Mouse (Mus musculus) CH12.LX (cell line): ENCODE results near the gene Ube2o. TPM values are rescaled to one million over a fixed set of nuclear protein-coding genes. Genes with fewer than 3 reads are reported as not detected.

Source experiments
- DNase-seq: peaks from one replicate; pipeline ENCODE4 v3.0.0-alpha.2; 2013; ENCODE audit errors: extremely low read depth
- H3K27ac ChIP-seq: 2 replicates; pipeline ENCODE4 v1.5.1; 2012; ENCODE audit warnings: low read depth, mild to moderate bottlenecking, control low read depth, moderate library complexity; ENCODE audit not compliant: insufficient read depth
- H3K27me3 ChIP-seq: replicated peaks from 2 replicates; pipeline ENCODE3; 2012; ENCODE audit warnings: inconsistent platforms
- H3K36me3 ChIP-seq, 2 experiments: replicated peaks in 1 of 2; 2 replicates each; pipeline versions ENCODE3 to v1.6.1; 2012; ENCODE audit warnings: inconsistent platforms in 1 of 2, low read length in 1 of 2, mild to moderate bottlenecking in 1 of 2, mixed read lengths in 1 of 2, moderate library complexity in 1 of 2; ENCODE audit not compliant: control insufficient read depth in 1 of 2, insufficient read depth in 1 of 2
- H3K4me1 ChIP-seq, 2 experiments: 2 replicates each; pipeline ENCODE4 v1.6.1; 2012; ENCODE audit warnings: inconsistent platforms in 1 of 2, moderate library complexity in 1 of 2; ENCODE audit not compliant: insufficient read depth in 2 of 2, control insufficient read depth in 1 of 2
- H3K4me2 ChIP-seq: 2 replicates; pipeline ENCODE4 v1.6.1; 2012; ENCODE audit warnings: low read depth, mild to moderate bottlenecking, control low read depth; ENCODE audit not compliant: poor library complexity, insufficient read depth, severe bottlenecking
- H3K4me3 ChIP-seq, 3 experiments: fragments of 150-350 bp in 1 of 3; sonication (generic) in 1 of 3; replicated peaks in 1 of 3; 2 replicates each; pipeline versions ENCODE3 to v1.5.1; 2011 to 2012; ENCODE audit warnings: low read depth in 2 of 3, low read length in 2 of 3, mild to moderate bottlenecking in 2 of 3, moderate library complexity in 2 of 3, control low read depth in 1 of 3, improper control_type of control experiment in 1 of 3, inconsistent platforms in 1 of 3, mixed read lengths in 1 of 3; ENCODE audit not compliant: poor library complexity in 1 of 3
- H3K79me2 ChIP-seq: replicated peaks from 2 replicates; pipeline ENCODE4 v1.6.1; 2012; ENCODE audit warnings: mild to moderate bottlenecking, moderate library complexity; ENCODE audit not compliant: control insufficient read depth, poor library complexity, insufficient read depth, severe bottlenecking; ENCODE audit errors: extremely low read depth
- H3K9ac ChIP-seq: 2 replicates; pipeline ENCODE4 v1.6.1; 2012; ENCODE audit warnings: low read depth, mild to moderate bottlenecking, control low read depth, moderate library complexity; ENCODE audit not compliant: insufficient read depth
- H3K9me3 ChIP-seq: replicated peaks from 2 replicates; pipeline ENCODE3; 2012; ENCODE audit warnings: low read length, inconsistent platforms, mixed read lengths
- CHD2 ChIP-seq: IDR thresholded peaks from 2 replicates; pipeline ENCODE4 v1.6.1; 2011; ENCODE audit warnings: low read length, improper control_type of control experiment
- CTCF ChIP-seq, 2 experiments: IDR thresholded peaks in 1 of 2; conservative IDR thresholded peaks in 1 of 2; 2 replicates each; pipeline ENCODE4 v1.5.1; 2011 to 2012; ENCODE audit warnings: low read depth in 2 of 2, low read length in 2 of 2, improper control_type of control experiment in 1 of 2, inconsistent platforms in 1 of 2, mild to moderate bottlenecking in 1 of 2, moderate library complexity in 1 of 2
- E2F4 ChIP-seq: IDR thresholded peaks from 2 replicates; pipeline ENCODE4 v1.6.1; 2011; ENCODE audit warnings: low read depth, low read length, improper control_type of control experiment; ENCODE audit not compliant: insufficient replicate concordance
- EP300 ChIP-seq: IDR thresholded peaks from 2 replicates; pipeline ENCODE4 v1.6.1; 2011; ENCODE audit warnings: low read length, improper control_type of control experiment
- IRF4 ChIP-seq: IDR thresholded peaks from 2 replicates; pipeline ENCODE4 v1.6.1; 2014; ENCODE audit warnings: low read depth, mild to moderate bottlenecking, inconsistent platforms, low read length, improper control_type of control experiment
- MAX ChIP-seq: IDR thresholded peaks from 2 replicates; pipeline ENCODE4 v1.6.1; 2011; ENCODE audit warnings: low read length, improper control_type of control experiment
- MAZ ChIP-seq: IDR thresholded peaks from 2 replicates; pipeline ENCODE4 v1.6.1; 2012; ENCODE audit warnings: low read depth, mild to moderate bottlenecking, inconsistent platforms, low read length, improper control_type of control experiment, moderate library complexity
- PAX5 ChIP-seq: IDR thresholded peaks from 2 replicates; pipeline ENCODE4 v1.6.1; 2012; ENCODE audit warnings: low read length, inconsistent platforms, mixed read lengths
- POLR2AphosphoS2 ChIP-seq: IDR thresholded peaks from 2 replicates; pipeline ENCODE4 v1.6.1; 2011; ENCODE audit warnings: low read depth, low read length, improper control_type of control experiment
- SIN3A ChIP-seq: IDR thresholded peaks from 2 replicates; pipeline ENCODE4 v1.6.1; 2012; ENCODE audit warnings: low read length, improper control_type of control experiment, inconsistent platforms
- SMC3 ChIP-seq: IDR thresholded peaks from 2 replicates; pipeline ENCODE4 v1.6.1; 2011; ENCODE audit warnings: low read depth, low read length, improper control_type of control experiment
- TBP ChIP-seq: conservative IDR thresholded peaks from 2 replicates; pipeline ENCODE4 v1.6.1; 2011; ENCODE audit warnings: low read depth, low read length, improper control_type of control experiment
- UBTF ChIP-seq: IDR thresholded peaks from 2 replicates; pipeline ENCODE4 v1.6.1; 2012; ENCODE audit warnings: low read depth, mild to moderate bottlenecking, inconsistent platforms, low read length, improper control_type of control experiment, moderate library complexity
- USF1 ChIP-seq: IDR thresholded peaks from 2 replicates; pipeline ENCODE4 v1.6.1; 2014; ENCODE audit warnings: low read depth, mild to moderate bottlenecking, inconsistent platforms, low read length, improper control_type of control experiment
- ZC3H11A ChIP-seq: IDR thresholded peaks from 2 replicates; pipeline ENCODE4 v1.6.1; 2012; ENCODE audit warnings: low read depth, mild to moderate bottlenecking, inconsistent platforms, low read length, improper control_type of control experiment
- ZKSCAN1 ChIP-seq: IDR thresholded peaks from 2 replicates; pipeline ENCODE4 v1.6.1; 2012; ENCODE audit warnings: low read depth, inconsistent platforms, low read length, improper control_type of control experiment, borderline replicate concordance
- ZMIZ1 ChIP-seq: IDR thresholded peaks from 2 replicates; pipeline ENCODE4 v1.6.1; 2012; ENCODE audit warnings: low read depth, mild to moderate bottlenecking, inconsistent platforms, low read length, improper control_type of control experiment
- ZNF384 ChIP-seq: IDR thresholded peaks from 2 replicates; pipeline ENCODE4 v1.6.1; 2012; ENCODE audit warnings: low read depth, low read length, improper control_type of control experiment, inconsistent platforms
- dilution Hi-C: fragments of 300-500 bp; cut with MboI; formaldehyde crosslinking; loops from 2 replicates; pipeline ENCODE4 v1.14.3; 2020; ENCODE audit warnings: low sequenced_read_pairs; ENCODE audit not compliant: extremely low pct_unique_long_range_greater_than_20kb, extremely low pct_ligation_motif_present
- in situ Hi-C: fragments of 300-500 bp; cut with MboI; formaldehyde crosslinking; loops from 3 replicates; pipeline ENCODE4 v1.14.3; 2019; ENCODE audit warnings: low sequenced_read_pairs, low pct_ligation_motif_present, low pct_unique_long_range_greater_than_20kb, mixed read lengths
- polyA plus RNA-seq: library from polyadenylated mRNA; unstranded; fragments of >175 nt; gene quantifications from 2 replicates; pipeline ENCODE4 v1.2.1, GENCODE M21; 2012; ENCODE audit warnings: low read depth; ENCODE audit not compliant: insufficient read length
- total RNA-seq, 2 experiments: library from RNA; depleted of rRNA; stranded (reverse); fragments of 300-350 nt in 1 of 2; fragments of >200 nt in 1 of 2; gene quantifications; 2 replicates each; pipeline ENCODE4 v1.2.3; 2012 to 2014

The Ube2o gene
- total and polyA plus RNA-seq, 3 experiments = 12.7 to 61.7 (median 42.8) TPM

DNA sequence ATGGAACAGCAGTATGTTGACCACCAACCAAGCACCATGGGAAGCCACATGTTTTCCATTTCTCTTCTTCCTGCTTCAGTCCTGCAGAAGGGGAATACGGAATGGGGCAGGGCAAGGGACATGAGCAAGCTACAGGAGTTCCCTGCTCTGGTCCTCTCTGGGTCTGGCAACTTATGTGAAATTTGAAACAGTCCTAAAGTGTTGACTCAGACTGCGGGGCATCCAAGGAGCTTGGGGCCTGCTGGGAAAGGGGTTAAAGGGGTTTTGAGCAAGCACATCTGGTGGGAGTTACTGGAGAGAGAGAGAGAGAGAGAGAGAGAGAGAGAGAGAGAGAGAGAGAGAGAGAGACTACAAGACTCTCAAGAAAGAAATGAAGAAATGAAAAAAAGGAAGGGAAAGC is 72.6 kb downstream of the Ube2o start:
- dilution Hi-C loops = no loop called here
- H3K4me2 ChIP-seq = no peak overlapping the region
- no peaks in the 10 kb centered on the region for H3K36me3 ChIP-seq
- no peaks in the 10 kb centered on the region for H3K4me1 ChIP-seq
- DNase-seq = no peak
- no peak overlapping the region for H3K9ac ChIP-seq
- H3K9me3 ChIP-seq = peaks cover 8% of the 10 kb centered on the region
- no peaks in the 10 kb centered on the region for H3K79me2 ChIP-seq
- TF ChIP-seq USF1 = no peak
- no peak for TF ChIP-seq PAX5
- TF ChIP-seq SIN3A = no peak
- no peak for TF ChIP-seq SMC3
- TF ChIP-seq ZMIZ1 = no peak
- TF ChIP-seq IRF4 = no peak
- TF ChIP-seq UBTF = no peak
- TF ChIP-seq EP300 = no peak
- TF ChIP-seq ZNF384 = no peak
- TF ChIP-seq, all 38 proteins: peak for 0
- Histone ChIP-seq H3K27me3 (peaks cover 16% of the 10 kb centered on the region), H3K27ac (no peak overlapping the region), H3K4me3 (no peak overlapping the region)
- in situ Hi-C loops = no loop called here

DNA sequence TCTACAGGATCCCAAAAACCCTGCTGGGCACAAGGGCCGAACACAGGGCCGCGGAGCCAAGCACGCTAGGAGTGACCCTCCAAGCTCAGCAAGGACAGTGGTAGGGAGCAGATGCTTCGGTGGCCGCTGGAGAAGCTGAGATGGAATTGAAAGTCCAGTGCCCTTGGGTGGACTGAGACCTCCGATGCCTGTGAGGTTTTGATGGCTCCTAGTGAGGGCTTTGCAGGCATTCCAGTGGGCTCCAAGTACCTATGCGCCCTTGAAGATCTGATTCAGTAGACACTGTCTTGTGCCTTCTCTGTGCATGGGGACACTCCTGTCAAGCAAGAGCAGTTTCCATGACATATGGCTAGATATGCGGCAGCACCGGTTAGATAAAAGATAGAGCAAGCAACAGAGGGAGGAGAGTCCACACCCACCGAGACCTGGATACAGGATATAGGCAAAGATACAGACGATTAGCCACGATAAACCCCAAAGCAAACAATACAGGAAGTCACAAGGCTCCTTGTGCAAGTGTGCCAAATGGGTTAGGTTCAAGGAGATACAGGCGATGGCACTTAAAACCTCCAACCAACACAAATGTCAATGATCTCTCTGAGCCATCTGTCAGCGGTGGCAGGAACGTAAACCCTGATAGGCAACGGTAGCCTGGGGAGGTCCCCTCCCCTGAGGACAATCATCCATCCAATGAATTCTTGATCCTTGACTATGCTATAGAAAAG is 74.9 kb downstream of the Ube2o start:
- no peak overlapping the region for H3K4me2 ChIP-seq
- no peaks in the 10 kb centered on the region for H3K36me3 ChIP-seq
- H3K27ac ChIP-seq = no peak overlapping the region
- no peak overlapping the region for H3K9ac ChIP-seq
- TF ChIP-seq MAX (no peak), CHD2 (no peak), MAZ (no peak), CTCF (conservative IDR thresholded peaks at IDR 0.05 in 1 of 2, IDR thresholded peaks at IDR 0.05 in 1 of 2; ENCODE audit: low read depth in 2 of 2, low read length in 2 of 2) (no peak), ZC3H11A (no peak), ZKSCAN1 (no peak), PAX5 (no peak), SIN3A (no peak), E2F4 (no peak), TBP (no peak), POLR2AphosphoS2 (no peak)
- DNase-seq = no peak
- H3K79me2 ChIP-seq = no peaks in the 10 kb centered on the region
- dilution Hi-C loops (no loop called here), in situ Hi-C loops (no loop called here)
- no peak overlapping the region for H3K4me3 ChIP-seq
- H3K9me3 ChIP-seq = peaks cover 8% of the 10 kb centered on the region
- H3K27me3 ChIP-seq = peaks cover 5% of the 10 kb centered on the region
- peaks cover 0 to 7% of the 10 kb centered on the region in 2 experiments; a peak in 2 of 4 replicates for H3K4me1 ChIP-seq
